Mouse (Mus musculus) activated CD4-positive, CD25-positive, alpha-beta regulatory T cell, adult 9 weeks (primary cell): ENCODE measurements around the gene Glg1. TPM values are rescaled to one million over a fixed set of nuclear protein-coding genes. Genes with fewer than 3 reads are reported as not detected.

Experiments
- polyA plus RNA-seq: library from polyadenylated mRNA; unstranded; fragments of 100-300 nt; shearing (Covaris generic); gene quantifications from one replicate; pipeline ENCODE4 v1.2.1, GENCODE M21; 2017

Gene Glg1
- polyA plus RNA-seq: 33.2 TPM

DNA sequence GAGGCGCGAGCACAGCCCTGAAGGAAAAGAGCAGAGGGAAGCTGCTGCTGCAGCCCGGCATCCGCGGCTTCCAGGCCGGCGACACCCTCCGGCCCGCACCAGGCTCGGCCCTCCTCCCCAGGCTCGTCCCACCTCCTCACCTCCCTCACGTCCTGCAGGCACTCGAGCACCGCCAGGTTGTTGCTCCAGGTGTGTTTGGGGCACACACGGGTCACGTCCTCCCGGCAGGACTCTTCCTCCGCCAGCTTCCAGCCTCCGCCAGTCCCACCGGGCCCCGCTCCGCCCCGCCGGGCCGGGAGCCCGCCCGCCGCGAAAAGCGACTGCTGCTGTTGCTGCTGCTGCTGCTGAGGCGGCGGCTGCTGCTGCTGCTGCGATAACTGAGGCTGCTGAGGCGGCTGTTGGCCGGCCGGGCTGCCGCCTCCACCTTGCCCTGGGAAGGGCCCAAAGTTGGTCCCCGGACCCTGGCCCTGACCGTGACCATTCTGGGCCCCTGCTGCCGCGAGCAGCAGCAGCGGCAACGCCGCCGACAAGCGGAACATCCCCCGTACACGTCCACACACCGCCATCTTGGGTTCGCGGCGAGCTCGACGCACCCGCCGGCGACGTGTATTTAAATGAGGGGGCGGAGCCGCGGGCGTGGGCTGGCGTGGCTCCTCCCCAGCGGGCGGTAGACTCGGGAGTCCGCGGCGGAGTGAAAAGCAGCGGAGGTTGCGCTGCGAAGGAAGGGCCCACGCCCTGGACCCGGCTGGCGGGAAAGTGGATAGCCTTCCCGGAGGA is at the start of gene Glg1:
TSS of gene Glg1 (minus strand) at position 586 of the 777 bp plus-strand sequence.

DNA sequence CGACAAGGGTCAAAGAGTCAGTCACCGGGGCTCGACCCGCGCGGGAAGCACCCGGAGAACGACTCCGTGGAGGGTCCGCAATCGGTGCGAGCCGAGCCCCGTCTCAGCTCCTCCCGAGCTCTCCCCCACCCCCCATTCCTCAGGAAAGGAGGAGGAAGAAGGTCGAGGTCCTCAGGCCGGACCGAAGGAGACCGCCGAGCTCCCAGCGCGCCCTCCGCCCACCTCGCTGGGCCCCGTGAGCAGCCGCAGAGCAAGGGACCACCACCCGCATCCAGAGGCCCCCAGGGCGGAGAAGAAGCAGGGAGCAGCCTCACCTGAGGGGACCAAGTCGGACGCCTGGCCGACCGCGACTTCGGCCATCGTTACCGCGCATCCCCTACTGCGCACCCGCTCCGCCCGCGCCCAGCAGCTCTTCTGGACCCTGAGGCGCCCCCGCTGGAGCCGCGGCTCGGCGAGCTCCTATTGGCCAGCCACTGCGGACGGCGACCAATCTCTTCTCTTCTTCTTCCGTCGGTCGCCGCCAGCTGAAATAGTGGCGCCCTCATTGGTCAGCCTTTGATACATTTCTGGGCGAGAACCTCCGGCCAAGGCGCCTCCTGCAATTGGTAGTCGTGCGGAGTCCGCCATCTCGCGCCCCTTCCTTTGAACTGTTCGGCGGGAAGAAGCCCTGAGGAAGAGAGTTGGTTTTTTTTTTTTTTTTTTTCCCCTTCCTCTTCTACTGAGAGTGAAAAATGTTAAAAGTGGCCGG is 41.0 kb upstream of the Glg1 start, which contains the start of gene Rfwd3:
TSS of gene Rfwd3 (minus strand) at position 402 of the 748 bp plus-strand sequence.

Other genes starting within 250 kb of the Glg1 start
- gene Ddx19b, start 227.5 kb downstream of the Glg1 start, polyA plus RNA-seq: 17.6 TPM
- gene Aars, start 226.1 kb downstream of the Glg1 start, polyA plus RNA-seq: 60.3 TPM
- gene Exosc6, start 202.9 kb downstream of the Glg1 start, polyA plus RNA-seq: not detected
- not detected for gene Clec18a, start 166.8 kb downstream of the Glg1 start, polyA plus RNA-seq
- 15.0 TPM for gene Pdpr, start 164.6 kb downstream of the Glg1 start, polyA plus RNA-seq
- gene Rfwd3, start 41.0 kb upstream of the Glg1 start, polyA plus RNA-seq: 56.2 TPM
- gene Mlkl, start 79.0 kb upstream of the Glg1 start, polyA plus RNA-seq: 5.4 TPM
- not detected for gene Fa2h, start 134.6 kb upstream of the Glg1 start, polyA plus RNA-seq